Mouse (Mus musculus) midbrain, embryonic 16.5 days (tissue): ENCODE data around the gene Tmem14a. TPM values are rescaled to one million over a fixed set of nuclear protein-coding genes. Genes with fewer than 3 reads are reported as not detected.
"Not testable (repeated sequence)": the region's sequence is repeated elsewhere in the genome, so short reads cannot be mapped to it uniquely, and the experiment has no call there.

ENCODE experiments used
- ATAC-seq: fragments of 200-750 bp; cut with Nextera tagmentation; 2 replicates; pipeline ENCODE4 v1.8.0; 2017; ENCODE audit warnings: moderate TSS enrichment
- H3K27ac ChIP-seq: fragments of 300-500 bp; sonication (generic); 2 replicates; pipeline ENCODE4 v1.5.1; 2014; ENCODE audit warnings: mild to moderate bottlenecking, low read length, mixed read lengths
- H3K27me3 ChIP-seq: fragments of 300-500 bp; sonication (generic); 2 replicates; pipeline ENCODE4 v1.6.1; 2014; ENCODE audit warnings: low read depth, low read length, mixed read lengths; ENCODE audit not compliant: control insufficient read depth, insufficient read depth
- H3K36me3 ChIP-seq: fragments of 300-500 bp; sonication (generic); 2 replicates; pipeline ENCODE4 v1.6.1; 2014; ENCODE audit warnings: mild to moderate bottlenecking, low read length, moderate library complexity, mixed read lengths; ENCODE audit not compliant: control insufficient read depth, insufficient read depth
- H3K4me1 ChIP-seq: fragments of 300-500 bp; sonication (generic); 2 replicates; pipeline ENCODE4 v1.6.1; 2014; ENCODE audit warnings: mild to moderate bottlenecking, low read length, mixed read lengths; ENCODE audit not compliant: control insufficient read depth, insufficient read depth
- H3K4me2 ChIP-seq: fragments of 300-500 bp; sonication (generic); 2 replicates; pipeline ENCODE4 v1.6.1; 2014; ENCODE audit warnings: mild to moderate bottlenecking, low read length, mixed read lengths
- H3K4me3 ChIP-seq: fragments of 300-500 bp; sonication (generic); 2 replicates; pipeline ENCODE4 v1.5.1; 2014; ENCODE audit warnings: low read depth, mild to moderate bottlenecking, low read length, moderate library complexity, mixed read lengths
- H3K9ac ChIP-seq: fragments of 300-500 bp; sonication (generic); 2 replicates; pipeline ENCODE4 v1.6.1; 2014; ENCODE audit warnings: low read depth, low read length, mixed read lengths
- H3K9me3 ChIP-seq: fragments of 300-500 bp; sonication (generic); replicated peaks from 2 replicates; pipeline ENCODE4 v1.6.1; 2014; ENCODE audit warnings: mild to moderate bottlenecking, low read length, mixed read lengths; ENCODE audit not compliant: control insufficient read depth, poor library complexity, severe bottlenecking
- WGBS: fragments of 180-500 bp; shearing (Covaris S2); extraction: QIAGEN DNeasy Blood & Tissue Kit; methylation state at CpG from one replicate; pipeline ENCODE4 v1.1.7; 2014; 5-methylcytosine and 5-hydroxymethylcytosine counted together
- polyA plus RNA-seq: library from polyadenylated mRNA; unstranded; fragments of >200 nt; fragmentation: Nextera tagmentation; extraction: Ambion mirVana; gene quantifications from 2 replicates; pipeline ENCODE4 v1.2.1, GENCODE M21; 2015

Gene Tmem14a
- polyA plus RNA-seq, 1 experiment from 2014 or later = 20.7 TPM

DNA sequence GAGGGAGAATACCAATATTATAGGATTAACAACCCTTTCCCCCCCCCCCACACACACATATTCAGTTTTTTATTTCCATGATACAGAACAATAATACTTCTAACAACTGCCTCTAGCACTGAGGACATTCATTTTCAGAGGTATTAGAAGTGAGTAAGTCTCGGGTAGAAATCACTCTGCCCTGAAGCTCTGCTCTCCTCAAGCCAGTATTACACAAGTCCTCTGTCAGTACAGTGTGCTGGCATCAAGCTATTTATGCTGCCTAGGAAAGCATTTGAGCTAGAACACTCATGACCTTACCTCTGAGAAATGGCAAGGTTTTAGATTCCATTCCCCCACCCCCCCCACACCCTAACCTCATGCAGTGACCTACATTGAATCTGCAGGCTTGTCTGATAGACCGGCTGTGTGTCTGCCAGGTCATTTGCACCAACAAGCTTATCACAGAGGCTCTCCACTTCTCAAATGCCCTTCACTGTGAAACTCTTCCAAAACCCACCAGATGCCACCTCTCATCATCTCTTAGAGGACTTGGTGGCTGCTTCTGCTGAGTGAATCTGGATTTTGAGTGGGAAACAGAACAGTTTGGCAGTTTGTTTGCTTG lies 56.2 kb downstream of the Tmem14a start:
- Histone ChIP-seq H3K9me3 (no peaks in the 10 kb centered on the region), H3K27ac (no peak overlapping the region), H3K4me1 (no peaks in the 10 kb centered on the region), H3K27me3 (no peaks in the 10 kb centered on the region), H3K9ac (no peak overlapping the region), H3K36me3 (no peaks in the 10 kb centered on the region), H3K4me3 (no peak overlapping the region), H3K4me2 (no peak overlapping the region)
- no peak for ATAC-seq
- 86% methylated on average over 2 of the region's 2 CpGs for WGBS

DNA sequence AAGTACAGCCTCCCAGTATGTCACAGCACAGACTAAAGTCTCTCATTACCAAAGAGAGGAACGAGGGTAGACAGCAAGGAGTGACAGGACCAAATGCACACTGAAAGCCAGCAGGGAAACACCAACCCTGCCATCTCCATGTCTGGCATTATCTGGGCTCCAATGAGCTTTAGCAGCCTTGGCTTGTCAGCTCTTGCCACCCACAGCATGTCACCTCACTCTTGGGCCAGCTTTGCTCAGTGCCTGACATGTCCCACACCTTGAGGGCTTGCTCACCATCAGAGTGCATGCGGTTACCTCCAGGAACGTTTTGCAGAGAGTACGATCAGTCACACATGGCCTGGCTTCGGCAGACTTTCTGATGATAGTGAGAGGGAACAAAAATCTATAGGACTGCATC lies 57.0 kb downstream of the Tmem14a start:
- H3K27me3 ChIP-seq, H3K9ac ChIP-seq, H3K4me1 ChIP-seq, H3K4me3 ChIP-seq, H3K36me3 ChIP-seq, H3K9me3 ChIP-seq, H3K27ac ChIP-seq, H3K4me2 ChIP-seq, ATAC-seq: not testable (repeated sequence)
- 89% methylated on average over 5 of the region's 5 CpGs for WGBS

DNA sequence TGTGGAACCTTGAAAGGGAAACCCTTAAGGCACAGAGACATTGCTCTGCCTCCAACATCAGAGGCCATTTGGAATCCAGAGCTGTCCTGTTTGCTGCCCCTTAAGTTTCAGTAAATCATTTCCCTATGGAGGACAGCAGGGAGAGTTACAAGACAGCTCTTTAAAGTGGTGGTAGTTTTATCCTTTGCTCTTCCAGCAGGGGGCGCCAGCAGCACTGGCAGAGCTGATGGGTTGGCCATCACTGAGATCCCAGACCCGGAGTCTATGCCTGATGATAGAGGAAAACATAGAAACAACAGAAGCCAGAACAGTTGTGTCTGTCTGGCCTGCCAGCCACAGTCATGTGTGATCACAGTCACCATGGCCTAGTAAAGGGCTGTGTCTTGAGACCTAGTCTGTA lies 57.8 kb downstream of the Tmem14a start:
- not testable (repeated sequence) for H3K4me3 ChIP-seq, H3K9ac ChIP-seq, H3K27ac ChIP-seq, H3K9me3 ChIP-seq, H3K4me2 ChIP-seq, H3K36me3 ChIP-seq, H3K27me3 ChIP-seq, H3K4me1 ChIP-seq, ATAC-seq
- WGBS = 47% methylated on average over 1 of the region's 2 CpGs

Other genes starting within 250 kb of the Tmem14a start
- gene Tram2, start 139.3 kb upstream of the Tmem14a start, polyA plus RNA-seq = 2.0 TPM in 2 replicates
- 0.28 and 1.0 TPM in 2 replicates for gene Gsta3, start 22.0 kb downstream of the Tmem14a start, polyA plus RNA-seq
- gene Khdc1a, start 131.1 kb downstream of the Tmem14a start, polyA plus RNA-seq = not detected in 2 replicates
- not detected in 2 replicates for gene Khdc1c, start 149.8 kb downstream of the Tmem14a start, polyA plus RNA-seq
- gene Khdc1b, start 165.0 kb downstream of the Tmem14a start, polyA plus RNA-seq = 0.13 and 0.15 TPM in 2 replicates